Mouse (Mus musculus) heart, postnatal 36 days (tissue): Measurements from ENCODE around the gene Siglec1. TPM values are rescaled to one million over a fixed set of nuclear protein-coding genes. Genes with fewer than 3 reads are reported as not detected.
"Not testable (repeated sequence)": the region's sequence is repeated elsewhere in the genome, so short reads cannot be mapped to it uniquely, and the experiment has no call there.

ENCODE experiments used
- DNase-seq, 2 experiments: peaks; one replicate each; pipeline ENCODE4 v3.0.0; 2021 to 2022
- intact Hi-C: fragments of 180-260 bp; cut with DNase I; formaldehyde crosslinking; loops from one replicate; pipeline ENCODE4 v1.15.1; 2025
- total RNA-seq, 2 experiments: library from RNA; stranded (reverse); gene quantifications; 2 replicates each; pipeline ENCODE4 v1.2.3; 2021

Gene Siglec1
- 1 to 10 TPM; 1.9 to 4.6 TPM for total RNA-seq

GRCm38 (mm10) chr2:131086667-131087390, at the start of gene Siglec1:
Siglec1 (minus strand) TSS chr2:131086765.
- no peak for DNase-seq
- intact Hi-C loops, result no loop called here

GRCm38 (mm10) chr2:131135521-131136139, 49.1 kb upstream of the Siglec1 start:
- intact Hi-C loops, result no loop called here
- peak; percentile 1 to 6 for DNase-seq

- intact Hi-C loops, result no loop called here
- DNase-seq, result peak in 1 of 2 experiments; percentile 13
These were observed 48.3 kb upstream of the Siglec1 start for GRCm38 (mm10) chr2:131134826-131135400.

- intact Hi-C loops, result no loop called here
- peak; percentile 56 to 60 for DNase-seq
These were observed 47.8 kb upstream of the Siglec1 start for GRCm38 (mm10) chr2:131134381-131134780.

DNA sequence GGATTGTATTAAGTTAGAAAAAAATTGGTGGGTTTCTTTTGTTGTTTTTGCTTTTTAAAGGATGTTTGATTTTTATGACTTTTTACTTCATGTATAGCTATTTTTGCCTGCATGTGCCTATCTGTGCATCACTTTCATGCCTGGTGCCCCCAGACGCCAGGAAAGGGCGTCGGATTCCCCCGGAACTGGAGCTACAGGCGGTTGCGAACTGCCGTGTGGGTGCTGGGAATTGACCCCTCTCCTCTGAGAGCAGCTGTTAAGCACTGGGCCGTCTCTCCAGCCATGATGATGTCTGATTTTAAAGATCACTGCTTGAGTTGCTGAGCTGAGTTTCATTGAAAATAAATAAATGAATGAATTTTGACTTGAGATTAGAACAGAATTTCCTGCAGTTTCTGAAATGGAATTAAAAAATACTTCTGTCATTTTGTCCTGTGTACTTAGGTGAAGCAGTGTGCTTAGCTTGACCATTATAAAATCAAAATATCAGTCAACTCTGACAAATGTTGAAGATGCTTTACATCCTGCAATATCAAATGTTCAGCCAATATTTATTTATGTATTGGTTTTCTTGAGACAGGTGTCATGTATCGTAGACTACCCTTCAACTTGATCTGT, 46.5 kb upstream of the Siglec1 start, which contains the start of gene Gm11037:
Gene Gm11037, plus strand, starts transcription at position 568 of the 618 bp plus-strand sequence.
- intact Hi-C loops, result no loop called here

GRCm38 (mm10) chr2:131132111-131132888, 45.7 kb upstream of the Siglec1 start:
- DNase-seq, result peak in 1 of 2 experiments; percentile 2
- intact Hi-C loops, result no loop called here

More for the DNA sequence above, 46.5 kb upstream of the Siglec1 start, which contains the start of gene Gm11037:
- peak in 1 of 2 experiments; percentile 0 for DNase-seq

DNA sequence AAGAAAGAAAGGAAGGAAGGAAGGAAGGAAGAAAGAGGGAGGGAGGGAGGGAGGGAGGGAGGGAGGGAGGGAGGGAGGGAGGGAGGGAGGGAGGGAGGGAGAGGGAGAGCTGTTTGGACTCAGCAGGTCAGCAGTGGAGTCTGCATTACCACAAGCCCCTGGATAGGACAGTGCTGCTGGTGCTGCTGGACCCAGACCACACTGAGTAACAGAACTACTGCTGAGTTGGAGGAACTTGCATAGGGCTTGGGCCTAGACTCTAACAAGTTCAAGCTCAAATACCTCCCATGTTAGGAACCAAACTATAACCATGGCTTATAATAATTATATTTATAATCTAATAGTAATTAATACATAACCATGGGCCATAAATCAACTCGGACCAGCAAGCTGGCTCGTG, 44.3 kb upstream of the Siglec1 start:
- DNase-seq, result peak in 1 of 2 experiments; percentile 0
- intact Hi-C loops, result no loop called here

DNA sequence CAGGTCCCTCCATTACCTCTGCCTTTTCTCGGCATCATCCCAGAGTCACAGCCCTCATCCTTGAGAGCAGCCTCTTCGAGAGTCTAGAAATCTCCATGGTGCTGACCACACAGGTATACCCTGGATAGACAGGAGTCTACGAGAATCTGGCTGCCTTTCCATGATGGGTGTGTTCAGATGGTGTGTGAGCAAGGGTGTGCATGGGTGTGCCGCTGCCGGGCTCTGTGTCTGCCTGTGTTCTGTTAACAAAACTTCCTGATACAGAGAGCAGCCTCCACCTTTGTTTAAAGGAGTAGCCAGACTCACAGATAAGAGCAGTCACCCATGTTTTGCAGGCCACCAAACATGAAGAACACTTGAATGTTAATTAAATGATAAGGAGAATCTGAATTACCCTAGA, 43.3 kb upstream of the Siglec1 start:
- intact Hi-C loops, result no loop called here
- DNase-seq, result peak in 1 of 2 experiments; percentile 36

DNA sequence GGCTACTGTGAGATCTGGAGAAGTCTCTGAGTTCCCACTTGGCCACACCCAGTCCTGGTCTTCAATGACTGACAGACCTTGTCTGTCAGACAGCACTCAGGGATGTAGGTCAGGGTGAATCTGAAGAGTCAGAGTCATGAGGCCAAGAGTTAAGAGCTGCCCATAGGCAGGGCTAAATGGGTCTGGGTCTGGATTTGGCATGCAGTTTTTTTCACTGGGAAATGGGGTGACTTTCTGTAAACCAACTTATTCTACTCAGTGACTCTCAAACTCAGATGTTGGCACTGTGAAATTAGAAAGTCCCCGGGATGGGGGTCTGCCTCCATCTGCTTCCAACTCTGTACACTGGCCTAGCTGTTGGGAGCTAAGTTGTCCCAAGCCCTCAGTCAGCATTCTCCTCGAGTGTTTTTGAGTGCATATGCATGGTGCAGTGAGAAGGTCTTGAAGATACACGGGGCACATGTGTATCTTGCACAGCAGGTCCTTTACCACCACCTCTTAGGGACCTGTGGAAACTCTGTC, 42.1 kb upstream of the Siglec1 start:
- intact Hi-C loops, result no loop called here
- DNase-seq, result no peak

DNA sequence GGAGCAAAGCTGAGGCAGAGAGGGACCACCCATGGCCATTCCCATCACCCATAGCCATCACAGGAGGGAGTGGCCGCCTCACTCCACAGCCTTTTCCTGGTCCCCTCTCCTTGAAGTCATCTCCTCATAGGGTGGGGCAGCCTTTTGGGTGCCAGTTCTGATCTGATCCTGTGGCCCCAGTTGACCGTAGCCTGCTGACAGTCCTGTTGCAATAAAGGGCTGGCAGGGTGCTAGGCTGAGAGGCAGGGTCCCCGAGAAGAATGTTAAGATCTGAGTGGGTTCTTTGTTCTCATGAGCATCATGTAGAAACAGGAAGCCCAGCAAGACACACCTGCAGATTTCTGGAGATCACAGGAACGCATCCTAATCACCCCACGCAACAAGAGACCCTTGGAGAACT, 41.6 kb upstream of the Siglec1 start:
- no peak for DNase-seq
- intact Hi-C loops, result no loop called here

DNA sequence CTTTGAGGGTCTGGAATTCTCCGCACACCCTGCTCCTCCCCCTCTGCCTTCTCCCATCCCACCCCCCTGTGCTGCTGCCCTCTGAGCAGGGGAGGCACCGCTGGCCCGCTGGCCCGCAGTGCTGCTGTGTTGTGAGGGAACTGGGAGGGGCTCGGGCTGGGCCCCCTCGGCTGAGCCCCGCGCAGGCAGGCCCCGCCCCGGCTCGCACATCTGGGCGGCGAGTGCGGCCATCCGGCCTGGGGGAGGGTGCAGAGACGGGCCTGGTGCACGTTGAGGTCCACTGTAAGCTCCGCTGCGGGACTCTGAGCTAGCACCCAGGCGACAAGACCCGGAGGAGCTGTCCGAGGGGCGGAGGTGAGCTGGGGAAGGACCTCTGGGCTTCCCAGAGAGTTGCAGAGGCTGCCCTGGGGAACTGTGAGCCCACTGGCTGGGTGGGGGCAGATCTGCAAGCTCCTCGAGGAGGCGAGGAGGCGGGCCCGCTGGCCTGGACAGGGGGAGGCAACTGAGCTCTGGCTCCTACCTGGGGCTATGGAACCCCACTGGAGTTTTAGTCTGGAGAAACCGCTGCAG, 40.7 kb upstream of the Siglec1 start, which contains the start of gene Hspa12b:
Gene Hspa12b, plus strand, starts transcription at position 120 of the 570 bp plus-strand sequence.
- intact Hi-C loops, result no loop called here
- peak; percentile 76 to 79 for DNase-seq

DNA sequence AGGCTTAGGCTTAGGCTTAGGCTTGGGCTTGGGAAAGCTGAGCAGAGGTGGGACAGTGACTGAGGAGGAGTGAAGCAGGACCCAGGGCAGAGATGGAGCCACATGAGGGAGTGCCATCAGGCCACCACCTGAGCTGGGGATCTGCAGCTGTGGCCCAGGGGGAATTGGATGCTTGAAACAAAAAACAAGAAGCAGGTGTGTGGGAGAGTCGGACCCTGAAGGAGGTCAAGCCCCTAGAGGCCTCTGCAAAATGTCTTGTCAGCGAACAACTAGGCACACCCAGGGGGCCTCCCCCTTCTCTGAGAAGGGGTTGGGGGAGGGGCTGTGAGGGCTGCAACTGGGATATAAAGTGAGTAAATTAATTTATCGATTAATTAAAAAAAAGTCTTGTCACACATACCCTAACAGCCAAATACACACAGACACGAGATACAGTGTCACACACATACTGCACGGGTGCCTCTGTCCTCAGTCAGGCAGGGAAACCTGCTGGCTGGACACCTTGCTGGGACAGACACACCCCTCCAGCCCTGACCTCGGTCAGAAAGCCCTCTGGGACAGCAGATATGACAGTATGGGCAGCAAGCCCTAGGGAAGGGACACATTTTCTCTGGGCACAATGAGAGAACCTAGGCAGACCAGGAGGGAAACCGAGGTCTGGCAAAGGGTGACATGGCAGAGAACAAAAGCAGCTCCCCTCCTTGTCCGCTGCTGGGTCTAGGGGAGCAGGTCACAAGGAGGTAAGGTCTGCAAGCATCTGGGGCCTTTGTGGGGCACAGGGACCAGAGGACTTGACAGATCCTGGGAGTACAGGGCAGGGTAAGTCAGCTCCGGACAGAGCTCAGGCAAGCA, 39.6 kb upstream of the Siglec1 start:
- DNase-seq, result peak in 1 of 2 experiments; percentile 5
- intact Hi-C loops, result no loop called here

- intact Hi-C loops, result no loop called here
- no peak for DNase-seq
These were observed 38.8 kb upstream of the Siglec1 start for GRCm38 (mm10) chr2:131125157-131125963.

DNA sequence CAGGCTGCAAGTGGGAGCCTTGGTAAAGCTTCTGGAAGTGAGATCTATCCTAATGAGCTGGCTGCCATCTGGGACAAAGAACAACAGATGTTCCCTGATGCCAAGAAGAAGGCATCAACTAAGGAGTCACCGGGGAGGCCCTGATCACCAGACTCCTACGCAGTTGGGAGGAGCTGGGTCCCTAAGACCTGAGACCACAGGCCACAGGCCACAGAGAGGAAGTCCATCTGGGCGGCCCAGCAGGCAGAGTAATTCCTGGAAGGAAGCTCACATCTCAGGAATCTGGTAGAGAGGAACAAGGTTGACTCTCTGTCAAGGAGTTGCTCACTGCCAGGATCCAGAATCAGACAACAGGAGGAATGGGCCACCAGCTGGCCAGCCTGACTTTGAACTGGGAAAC, 37.6 kb upstream of the Siglec1 start:
- intact Hi-C loops, result no loop called here
- peak in 1 of 2 experiments; percentile 39 for DNase-seq

GRCm38 (mm10) chr2:131118968-131119574, 32.5 kb upstream of the Siglec1 start:
- no peak for DNase-seq
- intact Hi-C loops, result no loop called here

GRCm38 (mm10) chr2:131105989-131106388, 19.4 kb upstream of the Siglec1 start:
- DNase-seq, result no peak
- intact Hi-C loops, result loop anchor here (2.0 kb wide), 1 partner anchor 373 kb away; no protein-coding TSS in a partner anchor

DNA sequence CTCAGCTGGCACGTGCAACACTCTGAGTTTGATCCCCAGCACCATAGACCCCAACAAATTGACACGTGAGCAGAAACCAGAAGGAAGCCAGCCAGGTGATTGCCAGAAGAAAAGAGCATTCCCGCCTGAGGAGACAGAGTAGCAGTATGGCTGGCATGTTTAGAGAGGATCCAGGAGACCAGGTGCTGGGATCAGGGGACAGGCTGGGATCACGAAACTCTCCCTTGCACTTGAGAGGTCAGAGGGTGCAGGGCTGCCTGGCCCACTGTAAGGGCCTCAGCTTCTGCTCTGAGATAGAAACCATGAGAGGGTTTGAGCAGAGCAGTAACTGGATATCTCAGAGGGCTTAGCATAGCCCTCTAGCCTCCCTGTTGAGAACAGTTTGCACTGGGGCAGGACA, 18.5 kb upstream of the Siglec1 start:
- not testable (repeated sequence) for DNase-seq
- intact Hi-C loops, result loop anchor here (2.0 kb wide), 1 partner anchor 372 kb away; no protein-coding TSS in a partner anchor
